Mouse (Mus musculus) heart, postnatal 0 days (tissue): ENCODE data around the gene 4930404H24Rik.

Experiments used
- CTCF ChIP-seq: IDR thresholded peaks from 2 replicates; pipeline ENCODE4 v1.5.1; 2016; ENCODE audit warnings: antibody characterized with exemption, control low read depth, low read depth
- EP300 ChIP-seq: IDR thresholded peaks from 2 replicates; pipeline ENCODE4 v1.6.1; 2016; ENCODE audit warnings: antibody characterized with exemption, low read depth

DNA sequence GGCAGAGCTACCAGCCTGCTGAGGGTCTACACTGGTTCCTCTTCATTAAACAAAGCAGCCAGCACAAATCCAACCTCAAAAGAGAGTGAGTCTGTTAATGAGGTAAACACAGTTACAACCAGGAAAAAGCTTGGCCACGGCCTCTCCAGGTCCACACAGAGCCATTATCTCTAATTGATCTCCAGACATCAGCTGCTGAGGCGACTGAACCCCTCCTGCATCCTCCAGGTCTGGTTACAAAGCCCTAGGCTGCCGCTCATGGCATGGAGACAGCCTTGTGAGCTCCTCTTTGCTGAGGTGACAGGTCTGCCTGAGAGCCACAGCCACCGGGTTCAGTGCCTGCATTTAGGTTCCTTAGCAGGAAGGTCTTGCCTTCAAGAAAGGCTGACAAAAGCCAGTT is 35.1 kb upstream of the 4930404H24Rik start:
- TF ChIP-seq CTCF (no peak), EP300 (no peak)
